Mouse (Mus musculus): ENCODE data around the gene 6430628N08Rik.

6430628N08Rik gene

GRCm38 (mm10) chr4:115886875-115887274 is 3.6 kb upstream of the 6430628N08Rik start:
- DNase-seq (ENCODE audit: low read depth) = no peak

- DNase-seq (ENCODE audit: low read depth) = no peak
These were observed 399 bp upstream of the 6430628N08Rik start for GRCm38 (mm10) chr4:115890066-115890465.

- no peak for DNase-seq (ENCODE audit: low read depth)
These were observed 3.8 kb downstream of the 6430628N08Rik start for GRCm38 (mm10) chr4:115894281-115894680.

DNA sequence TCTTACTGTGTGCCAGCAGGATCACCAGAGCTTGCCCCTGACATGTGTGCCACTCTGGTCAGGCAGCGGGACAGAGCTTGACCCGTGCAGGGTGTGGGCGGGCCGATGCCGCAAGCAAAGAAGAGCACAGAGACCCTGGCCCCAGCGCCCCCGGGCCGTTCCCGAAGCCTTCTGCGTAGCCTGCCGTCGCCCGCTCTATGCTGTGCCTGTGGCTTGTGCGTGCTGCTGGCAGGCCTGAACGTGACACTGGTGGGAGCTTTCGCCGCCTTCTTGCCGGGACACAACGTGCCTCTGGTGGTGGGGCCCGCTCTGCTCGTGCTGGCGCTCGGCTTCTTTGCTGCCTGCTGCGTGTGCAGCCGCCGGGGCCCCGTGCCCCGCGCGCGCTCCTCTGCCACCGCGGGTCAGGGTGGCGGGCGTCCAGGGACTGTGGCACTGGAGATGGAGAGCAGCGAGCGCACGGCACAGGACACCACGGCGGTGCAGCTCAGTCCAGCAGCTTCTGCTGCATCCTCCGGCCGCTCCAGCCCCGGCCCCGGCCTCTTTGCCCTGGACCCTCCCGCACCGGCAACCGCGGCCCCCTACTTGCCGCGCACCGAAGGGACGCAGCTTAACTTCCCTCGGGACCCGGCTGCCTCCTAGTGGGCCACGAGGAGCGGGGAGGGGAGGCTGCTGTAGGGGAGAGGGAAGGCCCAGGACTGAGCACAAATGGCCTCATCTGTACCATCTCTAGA is 7.6 kb downstream of the 6430628N08Rik start:
- DNase-seq (ENCODE audit: low read depth) = no peak

- DNase-seq (ENCODE audit: low read depth) = peak; percentile 81
These were observed 12.4 kb downstream of the 6430628N08Rik start for GRCm38 (mm10) chr4:115902816-115903215.

- DNase-seq (ENCODE audit: low read depth) = no peak
These were observed 13.9 kb downstream of the 6430628N08Rik start for GRCm38 (mm10) chr4:115904375-115904774.

- DNase-seq (ENCODE audit: low read depth) = no peak
These were observed 15.2 kb downstream of the 6430628N08Rik start for GRCm38 (mm10) chr4:115905701-115906100.

- no peak for DNase-seq (ENCODE audit: low read depth)
These were observed 16.3 kb downstream of the 6430628N08Rik start for GRCm38 (mm10) chr4:115906791-115907190.

- no peak for DNase-seq (ENCODE audit: low read depth)
These were observed 17.5 kb downstream of the 6430628N08Rik start for GRCm38 (mm10) chr4:115907994-115908393.

- no peak for DNase-seq (ENCODE audit: low read depth)
These were observed 18.2 kb downstream of the 6430628N08Rik start for GRCm38 (mm10) chr4:115908641-115909040.

GRCm38 (mm10) chr4:115911586-115911985 is 21.1 kb downstream of the 6430628N08Rik start:
- DNase-seq (ENCODE audit: low read depth) = no peak

- DNase-seq (ENCODE audit: low read depth) = no peak
These were observed 29.4 kb downstream of the 6430628N08Rik start for GRCm38 (mm10) chr4:115919911-115920310.

- no peak for DNase-seq (ENCODE audit: low read depth)
These were observed 32.2 kb downstream of the 6430628N08Rik start for GRCm38 (mm10) chr4:115922688-115923087.

GRCm38 (mm10) chr4:115923262-115923880 is 32.9 kb downstream of the 6430628N08Rik start:
- DNase-seq (ENCODE audit: low read depth) = no peak

DNA sequence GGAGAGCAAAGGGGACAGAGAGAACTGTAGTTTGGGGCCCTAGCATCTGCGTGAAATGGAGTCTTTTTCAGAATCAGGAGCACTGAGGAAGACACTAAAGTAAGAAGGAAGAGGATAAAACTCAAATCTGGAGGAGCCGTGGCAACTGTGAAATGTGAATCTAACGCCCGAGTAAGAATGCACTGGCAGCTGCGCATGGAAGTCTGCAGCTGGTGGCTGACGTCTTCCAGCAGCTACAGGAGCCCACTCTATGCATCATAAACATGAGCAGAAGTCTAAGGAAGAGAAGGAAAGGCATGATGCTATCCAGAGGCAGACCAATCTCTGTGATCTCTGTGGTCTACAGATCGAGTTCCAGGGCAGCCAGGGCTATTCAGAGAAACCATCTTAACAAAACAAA is 37.2 kb downstream of the 6430628N08Rik start:
- DNase-seq (ENCODE audit: low read depth) = no peak

- DNase-seq (ENCODE audit: low read depth) = no peak
These were observed 41.2 kb downstream of the 6430628N08Rik start for GRCm38 (mm10) chr4:115931556-115932088.

GRCm38 (mm10) chr4:115935835-115936581 is 45.5 kb downstream of the 6430628N08Rik start:
- peak; percentile 4 for DNase-seq (ENCODE audit: low read depth)

DNA sequence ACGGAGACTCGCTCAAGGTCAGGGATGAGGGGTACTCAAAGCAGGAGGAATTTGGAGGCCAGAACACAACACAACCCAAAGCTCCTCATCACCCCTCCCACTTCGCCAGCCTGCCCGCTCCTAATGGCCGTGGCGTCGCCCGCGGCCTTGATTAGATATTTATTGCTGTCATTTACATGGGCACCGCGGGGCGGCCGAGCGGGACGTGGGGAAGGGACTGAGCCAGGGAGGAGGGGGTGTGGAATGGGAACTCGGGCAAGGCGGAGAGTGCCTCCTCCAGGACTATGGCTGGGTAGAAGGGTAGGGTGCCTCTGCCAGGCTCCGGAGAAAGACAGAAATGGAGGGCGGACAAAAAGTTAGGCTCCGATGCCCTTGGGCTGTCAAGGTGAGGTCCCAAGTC is 46.2 kb downstream of the 6430628N08Rik start:
- DNase-seq (ENCODE audit: low read depth) = no peak

- peak; percentile 12 for DNase-seq (ENCODE audit: low read depth)
These were observed 46.9 kb downstream of the 6430628N08Rik start for GRCm38 (mm10) chr4:115937061-115937976.

GRCm38 (mm10) chr4:115938276-115939160 is 48.1 kb downstream of the 6430628N08Rik start:
- peak; percentile 14 for DNase-seq (ENCODE audit: low read depth)

Data from induced T-regulatory cell, adult 2 months (primary cell).